Mouse (Mus musculus): Measurements from ENCODE around the gene Rgs7. TPM values are rescaled to one million over a fixed set of nuclear protein-coding genes. Genes with fewer than 3 reads are reported as not detected.

The Rgs7 gene
- polyA plus RNA-seq, 1 experiment from 2014 or later = 3.9 TPM

DNA sequence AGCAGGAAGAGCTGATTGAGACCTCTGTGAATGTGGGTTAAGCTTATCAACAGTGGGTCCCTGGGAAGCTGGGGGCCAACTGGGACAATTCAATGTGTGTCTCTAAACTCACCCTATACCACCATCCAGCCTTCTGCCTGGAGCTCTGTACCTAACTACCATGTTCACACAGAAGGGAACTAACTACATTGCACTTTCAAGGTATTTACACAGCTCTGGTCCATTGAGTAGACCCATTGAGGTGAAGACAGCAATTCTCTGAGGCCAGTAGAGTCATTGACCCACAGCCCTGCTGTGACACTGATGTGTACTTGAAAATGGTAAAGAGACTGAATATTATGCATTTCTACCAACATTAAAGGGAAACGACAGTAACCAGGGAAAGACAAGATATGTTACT, 313.6 kb downstream of the Rgs7 start:
- Histone ChIP-seq H3K36me3 (no peaks in the 10 kb centered on the region), H3K4me3 (no peak overlapping the region), H3K9me3 (no peaks in the 10 kb centered on the region), H3K27me3 (ENCODE audit: insufficient read depth, poor library complexity, severe bottlenecking) (no peaks in the 10 kb centered on the region), H3K27ac (no peak overlapping the region), H3K4me1 (replicated peaks) (no peaks in the 10 kb centered on the region)
- 90% methylated on average over 1 of the region's 1 CpGs for WGBS
- DNase-seq (ENCODE audit: low spot score) = no peak

- no peaks in the 10 kb centered on the region for H3K9me3 ChIP-seq
- H3K27ac ChIP-seq = no peak overlapping the region
- no peaks in the 10 kb centered on the region for H3K27me3 ChIP-seq (ENCODE audit: insufficient read depth, poor library complexity, severe bottlenecking)
- H3K4me3 ChIP-seq = no peak overlapping the region
- no peak for DNase-seq (ENCODE audit: low spot score)
- no peaks in the 10 kb centered on the region for H3K4me1 ChIP-seq (replicated peaks)
- 79% methylated on average over 5 of the region's 5 CpGs for WGBS
- H3K36me3 ChIP-seq = no peaks in the 10 kb centered on the region
Observed at GRCm38 (mm10) chr1:175174918-175175675, 317.2 kb downstream of the Rgs7 start.

- 84% methylated on average over 1 of the region's 1 CpGs for WGBS
- DNase-seq (ENCODE audit: low spot score) = no peak
- H3K27me3 ChIP-seq (ENCODE audit: insufficient read depth, poor library complexity, severe bottlenecking) = no peaks in the 10 kb centered on the region
- H3K27ac ChIP-seq = no peak overlapping the region
- H3K36me3 ChIP-seq = no peaks in the 10 kb centered on the region
- H3K4me3 ChIP-seq = no peak overlapping the region
- no peaks in the 10 kb centered on the region for H3K9me3 ChIP-seq
- no peaks in the 10 kb centered on the region for H3K4me1 ChIP-seq (replicated peaks)
Observed at GRCm38 (mm10) chr1:175155469-175155868, 336.8 kb downstream of the Rgs7 start.

DNA sequence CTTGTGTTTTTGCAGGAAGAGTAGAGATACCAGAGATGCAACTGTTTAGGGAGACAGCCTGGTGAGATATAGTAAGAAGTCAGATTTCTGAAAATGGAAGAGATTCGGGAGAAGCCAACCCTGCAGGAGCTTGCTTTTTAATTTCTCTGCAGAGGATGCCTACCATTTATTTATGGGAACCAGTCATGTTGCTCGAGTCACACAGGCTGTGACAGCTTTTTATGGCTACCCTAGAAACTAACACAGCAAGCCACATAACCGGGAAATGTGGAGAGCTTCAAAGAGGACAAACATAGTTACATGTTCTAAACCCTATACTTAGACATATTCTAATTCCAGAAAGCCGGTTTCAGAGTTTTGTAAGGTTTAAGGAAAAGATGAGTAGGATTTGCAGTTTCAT, 349.2 kb downstream of the Rgs7 start:
- no peak for DNase-seq (ENCODE audit: low spot score)

GRCm38 (mm10) chr1:175128525-175128924, 363.8 kb downstream of the Rgs7 start:
- no peaks in the 10 kb centered on the region for H3K9me3 ChIP-seq
- H3K4me3 ChIP-seq = no peak overlapping the region
- whole genome bisulfite sequencing = 47% methylated on average over 2 of the region's 2 CpGs
- no peak overlapping the region for H3K27ac ChIP-seq
- H3K4me1 ChIP-seq (replicated peaks) = no peaks in the 10 kb centered on the region
- no peaks in the 10 kb centered on the region for H3K27me3 ChIP-seq (ENCODE audit: insufficient read depth, poor library complexity, severe bottlenecking)
- DNase-seq (ENCODE audit: low spot score) = no peak
- H3K36me3 ChIP-seq = no peaks in the 10 kb centered on the region

More for the DNA sequence above, 349.2 kb downstream of the Rgs7 start:
- 88% methylated on average over 4 of the region's 4 CpGs for WGBS
- H3K4me1 ChIP-seq (replicated peaks) = no peaks in the 10 kb centered on the region
- no peaks in the 10 kb centered on the region for H3K9me3 ChIP-seq
- H3K4me3 ChIP-seq = no peak overlapping the region
- no peaks in the 10 kb centered on the region for H3K36me3 ChIP-seq
- no peak overlapping the region for H3K27ac ChIP-seq
- H3K27me3 ChIP-seq (ENCODE audit: insufficient read depth, poor library complexity, severe bottlenecking) = no peaks in the 10 kb centered on the region

- Histone ChIP-seq H3K4me1 (replicated peaks) (no peaks in the 10 kb centered on the region), H3K36me3 (no peaks in the 10 kb centered on the region), H3K27me3 (ENCODE audit: insufficient read depth, poor library complexity, severe bottlenecking) (no peaks in the 10 kb centered on the region), H3K4me3 (no peak overlapping the region), H3K9me3 (no peaks in the 10 kb centered on the region), H3K27ac (no peak overlapping the region)
- no peak for DNase-seq (ENCODE audit: low spot score)
- 96% methylated on average over 3 of the region's 3 CpGs for WGBS
Observed at GRCm38 (mm10) chr1:175124416-175124815, 367.9 kb downstream of the Rgs7 start.

GRCm38 (mm10) chr1:175118904-175119555, 373.3 kb downstream of the Rgs7 start:
- Histone ChIP-seq H3K36me3 (no peaks in the 10 kb centered on the region), H3K4me1 (replicated peaks) (no peaks in the 10 kb centered on the region), H3K27me3 (ENCODE audit: insufficient read depth, poor library complexity, severe bottlenecking) (no peaks in the 10 kb centered on the region), H3K9me3 (no peaks in the 10 kb centered on the region), H3K27ac (no peak overlapping the region), H3K4me3 (no peak overlapping the region)
- WGBS = 77% methylated on average over 4 of the region's 4 CpGs
- DNase-seq (ENCODE audit: low spot score) = peak; percentile 11

DNA sequence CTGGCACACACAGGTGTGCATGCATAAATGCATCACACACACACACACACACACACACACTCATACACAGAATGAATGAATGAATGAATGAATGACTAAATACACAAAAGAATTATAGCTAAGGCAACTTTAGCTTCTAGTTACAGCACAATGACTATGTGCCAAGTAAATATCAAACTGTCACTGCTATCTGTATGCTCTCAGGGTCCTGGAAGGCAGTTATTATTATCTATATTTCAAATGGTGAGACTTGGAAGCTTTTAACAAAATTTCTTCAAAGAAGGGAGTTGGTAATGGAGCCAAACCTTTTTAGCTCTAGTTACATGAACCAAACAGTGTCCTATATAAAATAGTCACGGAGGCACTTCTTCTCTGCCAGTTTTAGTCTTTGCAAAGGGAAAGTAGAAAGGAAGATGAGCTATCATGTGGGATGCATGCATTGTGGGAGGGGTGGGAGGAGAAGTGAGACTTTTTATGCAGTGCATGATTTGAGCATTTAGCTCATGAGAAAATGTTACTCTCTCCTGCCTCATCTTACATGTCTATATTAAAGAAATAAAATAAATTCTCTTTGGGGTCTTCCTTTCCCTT, 383.9 kb downstream of the Rgs7 start:
- Histone ChIP-seq H3K36me3 (no peaks in the 10 kb centered on the region), H3K9me3 (no peaks in the 10 kb centered on the region), H3K27me3 (ENCODE audit: insufficient read depth, poor library complexity, severe bottlenecking) (no peaks in the 10 kb centered on the region), H3K4me3 (no peak overlapping the region), H3K4me1 (replicated peaks) (no peaks in the 10 kb centered on the region), H3K27ac (no peak overlapping the region)
- 89% methylated on average over 1 of the region's 1 CpGs for WGBS
- no peak for DNase-seq (ENCODE audit: low spot score)

DNA sequence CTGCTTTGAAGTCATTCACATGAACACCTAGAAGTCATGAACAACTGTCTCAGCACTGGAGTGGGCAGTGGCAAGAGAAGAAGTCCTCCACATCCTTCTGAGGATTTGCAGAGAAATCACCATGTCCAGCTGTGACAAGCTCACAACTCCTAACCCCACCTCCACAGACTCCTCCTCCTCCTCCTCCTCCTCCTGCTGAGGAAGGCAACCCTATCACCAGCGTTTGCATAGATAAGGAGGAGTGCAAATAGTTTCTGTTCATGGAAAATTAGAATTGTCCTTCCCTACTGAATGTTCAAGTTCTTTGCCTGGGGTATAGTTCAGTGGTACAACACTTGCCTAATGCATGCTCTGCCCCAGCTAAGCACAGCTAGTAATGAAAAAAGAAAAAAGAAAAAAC, 386.0 kb downstream of the Rgs7 start:
- H3K27me3 ChIP-seq (ENCODE audit: insufficient read depth, poor library complexity, severe bottlenecking) = no peaks in the 10 kb centered on the region
- DNase-seq (ENCODE audit: low spot score) = no peak
- H3K36me3 ChIP-seq = no peaks in the 10 kb centered on the region
- H3K9me3 ChIP-seq = no peaks in the 10 kb centered on the region
- 58% methylated on average over 1 of the region's 1 CpGs for WGBS
- no peak overlapping the region for H3K27ac ChIP-seq
- H3K4me3 ChIP-seq = no peak overlapping the region
- no peaks in the 10 kb centered on the region for H3K4me1 ChIP-seq (replicated peaks)

- no peak overlapping the region for H3K27ac ChIP-seq
- WGBS = 87% methylated on average over 5 of the region's 5 CpGs
- H3K4me1 ChIP-seq (replicated peaks) = no peaks in the 10 kb centered on the region
- no peaks in the 10 kb centered on the region for H3K36me3 ChIP-seq
- no peak for DNase-seq (ENCODE audit: low spot score)
- no peaks in the 10 kb centered on the region for H3K9me3 ChIP-seq
- H3K4me3 ChIP-seq = no peak overlapping the region
- no peaks in the 10 kb centered on the region for H3K27me3 ChIP-seq (ENCODE audit: insufficient read depth, poor library complexity, severe bottlenecking)
Observed at GRCm38 (mm10) chr1:175105426-175105825, 386.9 kb downstream of the Rgs7 start.

DNA sequence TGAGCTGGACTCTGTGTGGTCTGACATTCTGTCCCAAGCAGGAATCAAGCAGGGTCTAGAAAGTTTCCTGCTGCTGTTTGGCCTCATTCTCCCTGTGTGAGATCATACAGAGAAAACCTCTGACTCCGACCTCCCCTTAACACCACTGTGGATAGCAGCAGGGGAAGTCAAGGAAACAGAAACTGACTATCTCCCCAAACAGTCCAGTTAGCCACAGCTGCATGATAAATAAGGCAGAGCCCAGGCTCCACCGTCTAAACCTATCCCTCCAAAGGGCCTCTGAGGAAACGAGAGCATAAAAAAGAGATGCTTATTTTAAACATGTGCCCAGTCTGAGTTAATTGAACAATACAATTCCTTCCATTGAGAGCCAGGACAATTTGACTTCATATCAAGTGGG, 395.3 kb downstream of the Rgs7 start:
- no peaks in the 10 kb centered on the region for H3K36me3 ChIP-seq
- no peak for DNase-seq (ENCODE audit: low spot score)
- no peaks in the 10 kb centered on the region for H3K27me3 ChIP-seq (ENCODE audit: insufficient read depth, poor library complexity, severe bottlenecking)
- H3K9me3 ChIP-seq = no peaks in the 10 kb centered on the region
- no peak overlapping the region for H3K4me3 ChIP-seq
- H3K27ac ChIP-seq = no peak overlapping the region
- no peaks in the 10 kb centered on the region for H3K4me1 ChIP-seq (replicated peaks)
- WGBS = 55% methylated on average over 3 of the region's 3 CpGs

GRCm38 (mm10) chr1:175082104-175082503, 410.2 kb downstream of the Rgs7 start:
- no peaks in the 10 kb centered on the region for H3K4me1 ChIP-seq (replicated peaks)

More at GRCm38 (mm10) chr1:175082104-175082503, 410.2 kb downstream of the Rgs7 start:
- no peaks in the 10 kb centered on the region for H3K36me3 ChIP-seq
- no peaks in the 10 kb centered on the region for H3K9me3 ChIP-seq
- DNase-seq (ENCODE audit: low spot score) = no peak
- no peaks in the 10 kb centered on the region for H3K27me3 ChIP-seq (ENCODE audit: insufficient read depth, poor library complexity, severe bottlenecking)
- no peak overlapping the region for H3K4me3 ChIP-seq
- 84% methylated on average over 1 of the region's 1 CpGs for WGBS
- no peak overlapping the region for H3K27ac ChIP-seq

Data from hindbrain, embryonic 10.5 days (tissue).